Mouse (Mus musculus) embryonic facial prominence, embryonic 15.5 days (tissue): ENCODE data around the gene Sncb. TPM values are rescaled to one million over a fixed set of nuclear protein-coding genes. Genes with fewer than 3 reads are reported as not detected.
A peak's percentile ranks its signal among the peaks of the same experiment; 100 is the strongest.

ENCODE experiments used
- ATAC-seq: fragments of 200-750 bp; cut with Nextera tagmentation; 2 replicates; pipeline ENCODE4 v1.8.0; 2017; ENCODE audit warnings: low read depth, moderate TSS enrichment; ENCODE audit not compliant: insufficient number of reproducible peaks, low FRiP score, low TSS enrichment
- H3K27ac ChIP-seq: fragments of 300-500 bp; sonication (generic); replicated peaks from 2 replicates; pipeline ENCODE4 v1.5.1; 2015; ENCODE audit warnings: mild to moderate bottlenecking, inconsistent platforms
- H3K27me3 ChIP-seq: fragments of 300-500 bp; sonication (generic); 2 replicates; pipeline ENCODE4 v1.6.1; 2015; ENCODE audit warnings: inconsistent platforms
- H3K36me3 ChIP-seq: fragments of 300-500 bp; sonication (generic); 2 replicates; pipeline ENCODE4 v1.6.1; 2015; ENCODE audit warnings: mild to moderate bottlenecking, inconsistent platforms
- H3K4me1 ChIP-seq: fragments of 300-500 bp; sonication (generic); 2 replicates; pipeline ENCODE4 v1.6.1; 2015; ENCODE audit warnings: inconsistent platforms
- H3K4me2 ChIP-seq: fragments of 300-500 bp; sonication (generic); replicated peaks from 2 replicates; pipeline ENCODE4 v1.6.1; 2015; ENCODE audit warnings: mild to moderate bottlenecking, inconsistent platforms
- H3K4me3 ChIP-seq: fragments of 300-500 bp; sonication (generic); replicated peaks from 2 replicates; pipeline ENCODE4 v1.5.1; 2015; ENCODE audit warnings: mild to moderate bottlenecking, inconsistent platforms
- H3K9ac ChIP-seq: fragments of 300-500 bp; sonication (generic); 2 replicates; pipeline ENCODE4 v1.6.1; 2015; ENCODE audit warnings: inconsistent platforms
- H3K9me3 ChIP-seq: fragments of 300-500 bp; sonication (generic); replicated peaks from 2 replicates; pipeline ENCODE4 v1.6.1; 2016; ENCODE audit warnings: inconsistent platforms
- WGBS: fragments of 180-500 bp; shearing (Covaris S2); methylation state at CpG from one replicate; pipeline ENCODE4 v1.1.7; 2015; 5-methylcytosine and 5-hydroxymethylcytosine counted together
- polyA plus RNA-seq: library from polyadenylated mRNA; unstranded; fragments of >200 nt; fragmentation: Nextera tagmentation; extraction: Ambion mirVana; gene quantifications from 2 replicates; pipeline ENCODE4 v1.2.1, GENCODE M21; 2015

Gene Sncb
- polyA plus RNA-seq: 0.28 TPM in 1 of 2 replicates, not detected in the other

- Histone ChIP-seq H3K9ac (no peak within 1 kb of the TSS), H3K4me1 (peaks cover 12% of the 10 kb centered on the region), H3K27me3 (peaks cover 65% of the 10 kb centered on the region)
Measured at GRCm38 (mm10) chr13:54766192-54766768, at the start of gene Sncb. Gene Sncb (minus strand): TSS chr13:54766595.

DNA sequence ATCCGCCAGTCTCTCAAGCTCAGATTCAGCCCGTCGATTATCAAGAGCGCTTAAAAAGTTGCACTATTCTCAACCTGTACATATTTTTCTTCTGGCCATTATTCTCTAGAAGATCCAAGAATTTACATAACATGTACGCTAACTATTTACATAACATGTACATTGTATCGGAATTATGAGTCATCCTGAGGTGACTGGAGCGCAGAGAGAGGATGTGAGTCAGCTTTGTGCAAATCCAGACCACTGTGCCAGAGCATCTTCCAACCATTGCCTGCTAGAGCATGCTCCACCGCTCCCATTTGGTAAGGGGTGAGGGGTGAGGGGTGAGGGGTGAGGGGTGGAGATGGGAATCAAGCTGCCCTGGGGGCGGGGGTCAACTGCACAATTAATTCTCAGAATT, 47.0 kb upstream of the Sncb start:
- H3K4me3 ChIP-seq: no peak overlapping the region
- WGBS: 85% methylated on average over 9 of the region's 9 CpGs
- H3K27ac ChIP-seq: no peak overlapping the region
- H3K36me3 ChIP-seq: no peaks in the 10 kb centered on the region
- H3K4me1 ChIP-seq: no peaks in the 10 kb centered on the region
- ATAC-seq: no peak
- no peak overlapping the region for H3K4me2 ChIP-seq
- no peak overlapping the region for H3K9ac ChIP-seq
- H3K9me3 ChIP-seq: no peaks in the 10 kb centered on the region
- H3K27me3 ChIP-seq: no peaks in the 10 kb centered on the region

More at GRCm38 (mm10) chr13:54766192-54766768, at the start of gene Sncb:
- Histone ChIP-seq H3K27ac (no peak within 1 kb of the TSS), H3K4me3 (peak within 1 kb of the TSS; percentile 34), H3K9me3 (no peaks in the 10 kb centered on the region), H3K36me3 (no peaks in the 10 kb centered on the region), H3K4me2 (peak within 1 kb of the TSS; percentile 47)
- 1% methylated on average over 35 of the region's 35 CpGs for WGBS
- 0 out of 2 replicates have a peak, but pooled peaks have one; percentile 51 for ATAC-seq

DNA sequence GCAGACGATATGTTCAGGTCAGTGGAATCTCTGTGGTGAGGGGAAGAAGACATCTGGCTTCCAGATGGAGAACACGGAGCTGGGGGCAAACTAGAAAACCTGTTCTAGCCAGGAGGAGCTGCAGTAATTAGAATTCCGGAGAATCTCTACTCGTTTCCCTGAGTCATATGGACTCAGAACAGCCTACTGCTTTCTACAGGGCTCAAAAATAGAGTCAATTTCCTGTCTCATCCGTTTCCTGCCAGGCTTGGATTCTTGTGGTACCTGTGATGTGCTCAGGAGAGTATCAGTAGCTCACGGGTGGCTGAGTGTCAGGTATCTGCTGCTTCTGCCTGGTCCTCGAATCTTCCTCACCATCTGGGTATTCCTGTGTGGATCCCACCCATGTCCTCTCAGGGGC, 45.1 kb upstream of the Sncb start:
- Histone ChIP-seq H3K4me1 (no peaks in the 10 kb centered on the region), H3K9me3 (no peaks in the 10 kb centered on the region), H3K36me3 (no peaks in the 10 kb centered on the region), H3K27ac (no peak overlapping the region), H3K4me3 (no peak overlapping the region), H3K27me3 (peaks cover 3% of the 10 kb centered on the region; the same call in 1 of the 2 replicates), H3K4me2 (no peak overlapping the region), H3K9ac (no peak overlapping the region)
- WGBS: 31% methylated on average over 7 of the region's 7 CpGs
- ATAC-seq: no peak

- no peaks in the 10 kb centered on the region for H3K9me3 ChIP-seq
- H3K4me2 ChIP-seq: no peak overlapping the region
- peaks cover 23% of the 10 kb centered on the region; the same call in 1 of the 2 replicates for H3K27me3 ChIP-seq
- H3K9ac ChIP-seq: no peak overlapping the region
- WGBS: 57% methylated on average over 12 of the region's 12 CpGs
- H3K4me1 ChIP-seq: no peaks in the 10 kb centered on the region
- ATAC-seq: no peak
- H3K27ac ChIP-seq: no peak overlapping the region
- no peaks in the 10 kb centered on the region for H3K36me3 ChIP-seq
- no peak overlapping the region for H3K4me3 ChIP-seq
Measured at GRCm38 (mm10) chr13:54808067-54808466, 41.7 kb upstream of the Sncb start.

GRCm38 (mm10) chr13:54806434-54806976, 40.1 kb upstream of the Sncb start:
- ATAC-seq: no peak
- no peak overlapping the region for H3K9ac ChIP-seq

GRCm38 (mm10) chr13:54805134-54805838, 38.9 kb upstream of the Sncb start:
- H3K36me3 ChIP-seq: no peaks in the 10 kb centered on the region
- H3K27me3 ChIP-seq: peaks cover 23% of the 10 kb centered on the region; the same call in 1 of the 2 replicates
- no peak for ATAC-seq
- no peaks in the 10 kb centered on the region for H3K9me3 ChIP-seq
- WGBS: 35% methylated on average over 21 of the region's 21 CpGs
- no peak overlapping the region for H3K27ac ChIP-seq
- H3K4me3 ChIP-seq: no peak overlapping the region
- H3K9ac ChIP-seq: no peak overlapping the region
- no peak overlapping the region for H3K4me2 ChIP-seq
- H3K4me1 ChIP-seq: no peaks in the 10 kb centered on the region

More at GRCm38 (mm10) chr13:54806434-54806976, 40.1 kb upstream of the Sncb start:
- no peaks in the 10 kb centered on the region for H3K4me1 ChIP-seq
- no peak overlapping the region for H3K4me2 ChIP-seq
- H3K9me3 ChIP-seq: no peaks in the 10 kb centered on the region
- no peaks in the 10 kb centered on the region for H3K36me3 ChIP-seq
- 19% methylated on average over 13 of the region's 13 CpGs for WGBS
- H3K27ac ChIP-seq: no peak overlapping the region
- peaks cover 23% of the 10 kb centered on the region; the same call in 1 of the 2 replicates for H3K27me3 ChIP-seq
- no peak overlapping the region for H3K4me3 ChIP-seq

DNA sequence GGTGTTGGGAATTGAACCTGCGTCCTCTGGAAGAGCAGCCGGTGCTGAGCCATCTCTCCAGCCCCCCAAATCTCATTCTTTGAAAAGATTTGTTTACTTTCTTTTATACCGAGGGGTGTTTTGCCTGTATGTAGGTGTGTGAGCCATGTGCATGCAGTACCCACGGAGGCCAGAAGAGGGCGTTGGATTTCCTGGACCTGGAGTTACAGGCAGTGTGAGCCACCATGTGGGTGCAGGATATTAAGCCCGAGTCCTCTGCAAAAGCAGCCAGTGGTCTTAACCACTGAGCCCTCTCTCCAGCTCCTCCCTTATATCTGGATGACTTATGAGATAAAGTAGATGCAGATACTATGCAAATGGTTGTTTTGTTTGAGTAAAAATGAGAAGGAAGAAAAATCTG, 36.6 kb upstream of the Sncb start:
- no peak for ATAC-seq
- Histone ChIP-seq H3K4me1 (no peaks in the 10 kb centered on the region), H3K9ac (no peak overlapping the region), H3K4me3 (no peak overlapping the region), H3K4me2 (no peak overlapping the region), H3K27me3 (peaks cover 27% of the 10 kb centered on the region), H3K27ac (no peak overlapping the region), H3K36me3 (no peaks in the 10 kb centered on the region), H3K9me3 (no peaks in the 10 kb centered on the region)
- WGBS: 79% methylated on average over 6 of the region's 6 CpGs

GRCm38 (mm10) chr13:54800206-54800605, 33.8 kb upstream of the Sncb start:
- Histone ChIP-seq H3K27me3 (peaks cover 16% of the 10 kb centered on the region), H3K4me1 (no peaks in the 10 kb centered on the region), H3K36me3 (no peaks in the 10 kb centered on the region), H3K4me3 (no peak overlapping the region), H3K27ac (no peak overlapping the region), H3K9me3 (no peaks in the 10 kb centered on the region), H3K9ac (no peak overlapping the region), H3K4me2 (0 out of 2 replicates have a peak overlapping the region, but pooled peaks have one; percentile 36)
- no peak for ATAC-seq
- 41% methylated on average over 4 of the region's 4 CpGs for WGBS

- H3K27ac ChIP-seq: no peak overlapping the region
- H3K9ac ChIP-seq: no peak overlapping the region
- ATAC-seq: no peak
- no peaks in the 10 kb centered on the region for H3K9me3 ChIP-seq
- no peaks in the 10 kb centered on the region for H3K36me3 ChIP-seq
- no peak overlapping the region for H3K4me3 ChIP-seq
- H3K4me2 ChIP-seq: peak overlapping the region; percentile 36
- WGBS: 21% methylated on average over 9 of the region's 9 CpGs
- H3K4me1 ChIP-seq: no peaks in the 10 kb centered on the region
- H3K27me3 ChIP-seq: peaks cover 14% of the 10 kb centered on the region
Measured at GRCm38 (mm10) chr13:54799701-54800100, 33.3 kb upstream of the Sncb start.

DNA sequence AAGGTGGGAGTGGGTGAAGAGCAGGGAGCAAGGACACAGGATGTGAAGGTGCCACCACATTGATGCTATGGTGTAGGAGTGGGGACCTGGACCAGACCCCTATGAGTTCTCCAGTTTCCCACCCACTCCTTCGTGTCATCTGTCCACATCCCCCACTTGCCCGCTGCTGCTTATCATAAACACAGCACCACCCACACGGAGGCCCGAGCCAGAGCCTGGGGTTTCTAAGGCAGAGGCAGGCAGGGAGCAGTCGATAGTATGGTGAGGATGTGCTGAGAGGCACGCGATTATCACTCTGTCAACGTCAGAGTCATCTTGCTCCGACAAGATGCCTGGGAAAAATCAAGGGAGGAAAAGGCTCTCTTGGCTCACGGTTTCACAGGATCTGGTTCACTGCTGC, 32.3 kb upstream of the Sncb start:
- Histone ChIP-seq H3K4me2 (no peak overlapping the region), H3K9me3 (no peaks in the 10 kb centered on the region), H3K27ac (no peak overlapping the region), H3K4me3 (no peak overlapping the region), H3K27me3 (peaks cover 10% of the 10 kb centered on the region; the same call in 1 of the 2 replicates), H3K4me1 (no peaks in the 10 kb centered on the region), H3K36me3 (no peaks in the 10 kb centered on the region), H3K9ac (no peak overlapping the region)
- no peak for ATAC-seq
- 75% methylated on average over 10 of the region's 10 CpGs for WGBS

DNA sequence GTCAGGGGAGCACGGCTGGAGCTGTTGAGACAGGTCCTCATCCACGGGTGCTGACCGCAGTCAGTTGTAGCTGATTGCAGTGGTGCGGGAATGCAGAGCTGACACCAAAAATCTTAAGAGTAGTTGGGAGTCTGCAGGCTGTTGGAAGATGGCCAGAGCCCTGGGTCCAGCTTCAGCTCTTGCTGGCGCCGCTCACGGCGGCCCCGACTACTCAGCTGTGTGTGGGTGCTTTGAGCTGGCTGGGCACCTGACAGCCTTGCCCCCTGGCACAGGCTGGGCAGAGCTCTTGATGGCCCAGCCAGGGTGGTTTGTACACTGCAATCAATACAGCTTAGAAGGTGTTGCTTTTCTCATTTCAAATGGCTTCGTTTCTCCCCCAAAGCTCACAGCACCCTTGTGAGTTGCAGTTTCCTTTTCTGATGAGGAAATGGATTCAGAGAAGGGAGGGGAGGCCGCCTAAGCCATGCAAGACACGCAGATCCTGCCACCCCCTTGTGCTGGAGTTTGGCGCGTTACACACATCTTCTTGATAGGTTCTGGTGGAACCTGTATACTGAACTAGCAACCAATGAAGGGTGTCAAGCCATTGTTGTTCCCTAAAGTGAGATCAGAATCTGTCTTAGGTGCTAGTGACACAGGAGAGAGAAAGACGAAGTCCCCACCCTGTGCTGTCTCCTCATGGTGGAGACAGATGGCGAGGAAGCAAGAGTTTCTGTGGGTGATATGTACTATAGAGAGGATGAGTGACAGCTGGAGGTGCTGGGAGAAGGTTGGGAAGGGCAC, 31.7 kb upstream of the Sncb start:
- Histone ChIP-seq H3K36me3 (no peaks in the 10 kb centered on the region), H3K4me3 (no peak overlapping the region), H3K27me3 (peaks cover 10% of the 10 kb centered on the region; the same call in 1 of the 2 replicates), H3K9me3 (no peaks in the 10 kb centered on the region), H3K4me2 (no peak overlapping the region), H3K9ac (no peak overlapping the region), H3K27ac (no peak overlapping the region), H3K4me1 (no peaks in the 10 kb centered on the region)
- 80% methylated on average over 16 of the region's 16 CpGs for WGBS
- no peak for ATAC-seq
